Mouse (Mus musculus) G1E (cell line): ENCODE data around the gene Sbno1. TPM values are rescaled to one million over a fixed set of nuclear protein-coding genes. Genes with fewer than 3 reads are reported as not detected.

Experiments
- ATAC-seq: 2 replicates; pipeline ENCODE4 v1.8.0; 2016; ENCODE audit warnings: mild to moderate bottlenecking; ENCODE audit not compliant: insufficient number of reproducible peaks, poor library complexity, low FRiP score, severe bottlenecking; ENCODE audit errors: extremely low read depth
- DNase-seq: peaks from one replicate; pipeline ENCODE4 v3.0.0; 2012; ENCODE audit warnings: low spot score
- H3K27me3 ChIP-seq: 2 replicates; pipeline ENCODE4 v1.6.1; 2012; ENCODE audit warnings: mild to moderate bottlenecking, low read length, inconsistent platforms; ENCODE audit not compliant: insufficient read depth
- H3K36me3 ChIP-seq: replicated peaks from 2 replicates; pipeline ENCODE3; 2012; ENCODE audit warnings: mild to moderate bottlenecking, inconsistent platforms
- H3K4me1 ChIP-seq: 2 replicates; pipeline ENCODE4 v1.6.1; 2012; ENCODE audit warnings: low read depth, low read length, inconsistent platforms, mixed read lengths; ENCODE audit not compliant: insufficient read depth
- H3K4me3 ChIP-seq: 2 replicates; pipeline ENCODE4 v1.5.1; 2012; ENCODE audit warnings: low read depth, mild to moderate bottlenecking, inconsistent platforms, low read length, moderate library complexity, mixed read lengths
- H3K9me3 ChIP-seq: replicated peaks from 2 replicates; pipeline ENCODE4 v1.6.1; 2012; ENCODE audit warnings: inconsistent platforms
- CTCF ChIP-seq: IDR thresholded peaks from 2 replicates; pipeline ENCODE4 v1.5.1; 2012; ENCODE audit warnings: low read depth, low read length, inconsistent platforms, mixed read lengths
- GATA1 ChIP-seq: IDR thresholded peaks from 2 replicates; pipeline ENCODE4 v1.6.1; 2012; ENCODE audit warnings: borderline replicate concordance, low read length, inconsistent platforms, mixed read lengths
- GATA2 ChIP-seq: IDR thresholded peaks from 2 replicates; pipeline ENCODE4 v1.6.1; 2012; ENCODE audit warnings: low read depth, low read length, inconsistent platforms, borderline replicate concordance
- POLR2AphosphoS5 ChIP-seq: IDR thresholded peaks from 2 replicates; pipeline ENCODE4 v1.6.1; 2012; ENCODE audit warnings: low read depth, low read length, inconsistent platforms; ENCODE audit not compliant: insufficient replicate concordance
- TAL1 ChIP-seq: conservative IDR thresholded peaks from 2 replicates; pipeline ENCODE4 v1.6.1; 2012; ENCODE audit warnings: low read depth, low read length, inconsistent platforms, mixed read lengths
- polyA plus RNA-seq: library from polyadenylated mRNA; stranded (reverse); fragments of >175 nt; gene quantifications from 2 replicates; pipeline ENCODE4 v1.2.3, GENCODE M21; 2012
- total RNA-seq, 2 experiments: library from RNA; stranded (forward) in 1 of 2; stranded (reverse) in 1 of 2; fragments of 200-1000 nt in 1 of 2; fragments of >200 nt in 1 of 2; fragmentation: Nextera tagmentation in 1 of 2; gene quantifications; 2 replicates each; pipeline ENCODE4 v1.2.3; 2014 to 2017

The Sbno1 gene
- total and polyA plus RNA-seq, 3 experiments: 29.5 to 260 (median 221) TPM

DNA sequence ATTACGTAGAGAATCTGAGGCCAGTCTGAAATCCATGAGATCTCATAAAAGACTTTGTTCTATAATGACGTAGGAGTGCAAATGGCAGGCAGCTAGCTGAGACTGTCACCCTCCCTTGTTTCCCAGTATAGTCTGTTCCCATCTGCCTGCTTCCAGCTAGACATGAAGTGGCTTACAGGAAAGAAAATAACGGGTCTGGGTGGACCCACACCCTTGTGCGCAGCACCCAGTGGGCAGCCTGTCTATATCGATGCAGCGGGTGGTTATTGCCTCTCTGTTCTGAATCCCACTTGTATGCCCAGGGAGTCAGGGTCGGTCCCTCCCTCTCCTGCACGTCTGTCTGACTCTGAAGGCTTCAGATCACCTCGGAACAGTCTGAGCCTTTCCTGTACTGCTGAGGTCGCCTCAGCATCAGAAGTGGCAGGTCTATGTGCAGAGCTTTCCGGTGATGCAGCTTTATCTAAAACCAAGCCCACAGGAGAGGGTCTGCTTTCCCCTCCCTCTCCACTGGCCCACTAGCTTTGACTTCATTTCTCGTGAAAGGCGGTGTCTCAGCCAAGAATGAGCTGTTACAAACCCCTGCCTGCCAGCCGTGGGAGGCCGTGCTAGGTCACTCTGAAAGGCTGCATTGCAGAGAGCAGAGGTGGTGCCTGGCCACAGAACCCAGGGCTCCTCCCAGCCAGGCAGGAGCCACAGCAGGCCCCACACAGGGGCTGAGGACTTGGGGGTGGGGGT lies 26.9 kb upstream of the Sbno1 start:
- H3K4me3 ChIP-seq: peak overlapping the region; percentile 47; the same call in 1 of the 2 replicates
- no peak for TF ChIP-seq CTCF
- TF ChIP-seq GATA2: no peak
- no peak for TF ChIP-seq GATA1
- no peak for TF ChIP-seq TAL1
- no peaks in the 10 kb centered on the region for H3K27me3 ChIP-seq
- ATAC-seq: no peak
- peaks cover 73% of the 10 kb centered on the region for H3K4me1 ChIP-seq
- peaks cover 97% of the 10 kb centered on the region for H3K36me3 ChIP-seq
- no peak for DNase-seq
- H3K9me3 ChIP-seq: no peaks in the 10 kb centered on the region

DNA sequence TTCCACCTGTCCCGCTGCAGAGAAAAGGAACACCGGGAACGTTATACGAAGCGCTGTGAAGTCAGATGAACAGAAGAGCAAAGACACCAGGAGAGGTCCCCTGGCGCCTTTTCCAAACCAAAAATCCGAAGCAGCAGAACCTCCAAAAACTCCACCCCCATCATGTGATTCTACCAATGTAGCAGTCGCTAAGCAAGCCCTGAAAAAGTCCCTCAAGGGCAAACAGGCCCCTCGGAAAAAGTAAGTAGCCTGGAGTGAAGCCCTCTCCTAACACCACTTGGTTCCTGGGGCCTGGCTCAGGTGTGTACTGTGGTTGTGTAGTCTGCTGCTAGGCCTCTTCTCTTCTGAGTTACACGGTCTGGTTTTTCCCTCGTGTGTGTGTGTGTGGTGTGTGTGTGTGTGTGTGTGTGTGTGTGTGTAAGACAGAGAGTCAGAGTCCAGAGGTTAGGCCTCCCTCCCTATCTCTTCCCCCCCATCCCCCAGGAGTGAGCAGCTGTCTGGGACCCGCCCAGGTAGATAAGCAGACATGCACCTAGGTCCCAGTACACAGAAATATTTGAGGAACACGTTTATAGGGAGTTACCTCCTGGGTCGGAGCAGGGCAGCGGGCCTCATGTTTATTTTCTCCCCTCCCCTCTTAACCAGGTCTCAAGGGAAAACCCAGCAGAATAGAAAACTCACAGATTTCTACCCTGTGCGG lies 25.0 kb upstream of the Sbno1 start:
- no peaks in the 10 kb centered on the region for H3K9me3 ChIP-seq
- DNase-seq (no peak), ATAC-seq (no peak)
- TF ChIP-seq GATA2 (no peak), GATA1 (no peak), TAL1 (no peak; the same call in 1 of the 2 replicates), CTCF (no peak), POLR2AphosphoS5 (no peak)
- peaks cover 88% of the 10 kb centered on the region for H3K4me1 ChIP-seq
- peak overlapping the region; percentile 56; the same call in 1 of the 2 replicates for H3K4me3 ChIP-seq
- H3K36me3 ChIP-seq: peaks cover 93% of the 10 kb centered on the region
- H3K27me3 ChIP-seq: no peaks in the 10 kb centered on the region

DNA sequence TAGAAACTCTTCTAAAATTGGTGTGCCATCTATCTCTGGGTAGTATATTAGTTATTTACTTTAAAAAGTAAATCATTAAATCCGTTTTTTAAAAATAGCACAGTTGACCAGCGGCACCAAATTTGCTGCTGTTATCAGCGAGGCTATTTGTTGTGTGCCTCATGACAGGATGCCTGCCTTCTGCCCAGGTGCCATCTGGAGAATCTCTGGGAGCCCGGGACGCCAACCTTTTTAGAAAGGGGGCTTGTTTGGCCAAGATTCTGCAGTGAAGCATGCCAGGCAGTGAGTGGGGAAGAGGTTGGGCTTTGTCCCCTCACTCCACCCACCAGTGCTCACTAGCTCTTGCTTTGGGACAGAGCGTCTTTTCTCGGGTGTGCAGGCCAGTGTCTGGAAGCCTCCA lies 24.2 kb upstream of the Sbno1 start:
- peak overlapping the region; percentile 56; the same call in 1 of the 2 replicates for H3K4me3 ChIP-seq

DNA sequence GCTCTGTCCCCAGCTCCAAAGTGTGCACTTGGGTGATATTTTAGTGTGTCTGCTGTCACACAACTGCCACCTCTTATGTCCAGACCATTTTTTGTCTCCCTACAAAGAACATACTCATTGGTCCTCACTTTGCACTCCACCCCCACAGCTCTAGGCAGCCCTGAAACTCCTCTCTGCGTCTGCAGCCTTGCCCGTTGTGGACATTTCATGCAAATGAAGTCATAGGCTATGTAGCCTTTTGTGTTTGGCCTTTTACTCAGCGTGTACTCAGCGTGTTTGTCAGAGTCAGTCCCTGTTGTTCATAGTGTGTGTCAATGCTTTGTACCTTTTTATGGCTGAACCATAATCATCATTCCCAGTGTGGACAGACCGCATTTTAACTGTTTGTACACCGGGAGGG lies 23.7 kb upstream of the Sbno1 start:
- ATAC-seq (no peak), DNase-seq (no peak)
- Histone ChIP-seq H3K4me3 (peak overlapping the region; percentile 10; the same call in 1 of the 2 replicates), H3K36me3 (peaks cover 82% of the 10 kb centered on the region), H3K4me1 (peaks cover 88% of the 10 kb centered on the region), H3K9me3 (no peaks in the 10 kb centered on the region), H3K27me3 (no peaks in the 10 kb centered on the region)
- no peak for TF ChIP-seq TAL1

More for the DNA sequence above, 24.2 kb upstream of the Sbno1 start:
- Histone ChIP-seq H3K27me3 (no peaks in the 10 kb centered on the region), H3K9me3 (no peaks in the 10 kb centered on the region), H3K4me1 (peaks cover 84% of the 10 kb centered on the region), H3K36me3 (peaks cover 87% of the 10 kb centered on the region)
- TF ChIP-seq GATA1: no peak
- DNase-seq (no peak), ATAC-seq (no peak)

DNA sequence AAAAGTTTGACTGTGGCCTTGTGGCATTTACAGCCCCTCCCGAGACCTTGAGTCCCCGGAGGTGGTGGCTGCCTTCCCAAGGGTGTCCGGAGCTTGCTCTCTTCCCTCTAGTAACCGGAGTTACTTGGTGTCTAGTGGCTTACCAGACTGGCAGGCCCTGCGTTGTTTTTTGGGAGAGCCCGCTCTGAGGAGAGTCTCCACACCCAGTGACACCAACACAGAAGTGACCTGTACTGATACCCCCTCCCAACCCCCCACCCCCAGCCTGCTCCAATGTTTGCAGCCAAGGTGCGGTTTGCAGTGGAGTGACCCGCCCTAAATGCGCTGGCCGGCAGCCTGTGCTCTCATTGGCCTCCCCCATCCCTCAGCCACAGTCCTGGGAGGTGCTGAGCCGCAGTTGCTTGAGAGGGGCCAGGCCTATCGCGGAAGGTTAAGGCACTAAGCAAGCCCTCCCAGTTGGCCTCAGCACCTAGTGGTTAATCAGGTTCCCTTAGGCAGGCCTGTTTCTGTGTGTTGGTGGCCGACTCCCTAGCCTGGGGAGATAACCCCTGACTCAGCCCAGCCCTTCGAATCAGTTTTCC lies 20.6 kb upstream of the Sbno1 start:
- Histone ChIP-seq H3K36me3 (peaks cover 69% of the 10 kb centered on the region), H3K4me1 (peaks cover 75% of the 10 kb centered on the region), H3K9me3 (0 out of 2 replicates have a peak, but pooled peaks cover 2% of the 10 kb centered on the region), H3K4me3 (peak overlapping the region; percentile 79), H3K27me3 (no peaks in the 10 kb centered on the region)
- TF ChIP-seq GATA2 (no peak), POLR2AphosphoS5 (no peak), GATA1 (no peak), TAL1 (no peak), CTCF (no peak)
- peak; percentile 86 for ATAC-seq
- peak; percentile 80 for DNase-seq

DNA sequence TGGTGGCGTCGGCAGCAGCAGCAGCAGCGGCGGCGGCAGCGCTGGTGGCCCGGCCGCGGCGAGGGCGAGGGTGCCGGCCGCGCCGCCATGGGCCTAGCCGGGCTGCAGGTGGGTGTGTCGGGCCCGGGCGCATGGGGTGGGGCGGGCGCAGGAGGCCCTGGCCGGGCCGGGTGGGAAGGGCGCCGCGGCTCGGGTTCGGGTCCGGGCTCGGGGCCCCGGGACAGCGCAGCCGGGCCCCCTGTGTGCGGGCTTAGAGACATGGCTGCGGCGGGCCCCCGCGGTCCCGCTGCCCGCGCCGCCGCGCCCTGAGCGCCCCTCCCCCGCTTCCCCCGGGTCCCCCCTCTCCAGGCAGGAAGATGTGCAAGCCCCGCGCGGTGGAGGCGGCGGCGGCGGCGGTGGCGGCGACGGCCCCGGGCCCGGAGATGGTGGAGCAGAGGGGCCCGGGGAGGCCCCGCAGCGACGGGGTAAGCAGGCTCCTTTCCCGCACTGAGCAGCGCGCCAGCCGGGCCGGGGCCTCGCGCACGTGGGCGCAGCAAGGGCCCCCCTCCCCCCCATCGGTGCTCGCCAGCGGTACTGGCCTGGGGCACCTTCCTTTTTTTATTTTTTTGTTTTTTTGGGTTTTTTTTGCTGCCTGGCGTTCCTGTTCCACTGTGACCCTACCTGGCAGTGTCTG lies 20.0 kb upstream of the Sbno1 start:
- H3K4me1 ChIP-seq: peaks cover 71% of the 10 kb centered on the region
- peak; percentile 46 for DNase-seq
- no peak for ATAC-seq
- TF ChIP-seq GATA1 (no peak), GATA2 (no peak), CTCF (no peak), POLR2AphosphoS5 (no peak), TAL1 (no peak)
- peak overlapping the region; percentile 79 for H3K4me3 ChIP-seq
- no peaks in the 10 kb centered on the region for H3K27me3 ChIP-seq
- peaks cover 62% of the 10 kb centered on the region for H3K36me3 ChIP-seq
- H3K9me3 ChIP-seq: 0 out of 2 replicates have a peak, but pooled peaks cover 2% of the 10 kb centered on the region
